Mouse (Mus musculus) layer of hippocampus, postnatal 10 days (tissue): ENCODE measurements around the gene 4930415O20Rik. TPM values are rescaled to one million over a fixed set of nuclear protein-coding genes. Genes with fewer than 3 reads are reported as not detected.
"Not testable (repeated sequence)": the region's sequence is repeated elsewhere in the genome, so short reads cannot be mapped to it uniquely, and the experiment has no call there.

Source experiments
- DNase-seq, 2 experiments: peaks; one replicate each; pipeline ENCODE4 v3.0.0; 2021; ENCODE audit warnings: low spot score in 2 of 2
- total RNA-seq, 2 experiments: library from RNA; stranded (reverse); gene quantifications; 2 replicates each; pipeline ENCODE4 v1.2.3; 2021

The 4930415O20Rik gene
- total RNA-seq, 2 experiments from 2014 or later = not detected

DNA sequence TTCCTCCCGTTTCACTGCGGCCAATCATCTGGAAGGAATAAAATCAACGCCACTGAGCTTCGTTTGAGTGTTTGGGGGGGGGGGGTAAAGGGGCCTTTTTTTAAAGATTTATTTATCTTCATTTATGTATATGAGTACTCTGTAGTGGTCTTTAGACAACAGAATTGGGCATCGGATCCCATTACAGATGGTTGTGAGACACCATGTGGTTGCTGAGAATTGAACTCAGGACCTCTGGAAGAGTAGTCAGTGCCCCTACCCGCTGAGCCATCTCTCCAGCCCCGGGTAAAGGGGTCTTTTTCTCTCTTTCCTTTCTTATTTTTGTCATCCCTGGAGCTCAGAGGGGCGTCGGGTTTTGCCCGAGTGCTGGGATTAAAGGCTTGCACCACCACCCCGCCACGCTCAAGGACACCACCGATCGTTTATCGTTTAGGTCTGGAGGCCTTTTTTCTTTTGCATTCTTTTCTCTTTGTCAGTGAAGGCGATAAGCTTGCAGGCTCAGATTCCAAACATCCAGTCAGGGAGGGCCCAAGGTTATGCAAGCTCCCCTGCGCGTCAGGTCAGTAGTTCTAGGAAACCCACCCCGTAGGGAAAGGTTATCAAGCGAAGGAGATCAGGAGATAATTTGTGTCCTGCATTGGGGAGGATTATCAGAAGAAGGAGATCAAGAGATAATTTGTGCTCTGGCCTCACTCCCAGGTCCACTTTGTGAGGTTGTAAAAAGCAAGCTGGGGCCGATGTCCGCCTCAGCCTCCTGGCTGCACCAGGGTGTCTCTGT, 2.4 kb upstream of the 4930415O20Rik start:
- peak in 1 of 2 experiments; percentile 25 for DNase-seq

DNA sequence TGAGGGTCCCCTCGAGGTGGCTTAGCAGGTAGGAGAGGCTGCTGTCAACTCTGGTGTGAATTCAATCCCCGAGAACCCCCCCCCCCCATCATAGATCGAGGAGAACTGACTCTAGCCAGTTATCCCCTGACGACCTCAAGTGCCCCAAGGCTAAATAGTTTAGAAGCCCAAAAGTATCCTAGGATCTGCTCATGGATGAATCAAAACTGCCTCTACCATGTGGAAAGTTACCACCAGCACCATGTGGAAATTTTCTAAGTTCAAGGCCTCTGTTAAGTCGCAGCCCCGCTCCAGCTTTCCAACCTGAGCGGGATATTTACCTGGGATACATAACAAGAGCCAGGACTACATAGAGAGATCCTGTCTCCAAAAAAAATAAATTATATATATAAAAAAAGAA, 1.6 kb upstream of the 4930415O20Rik start:
- no peak for DNase-seq

GRCm38 (mm10) chr15:98569795-98570365, 924 bp upstream of the 4930415O20Rik start:
- DNase-seq = no peak

DNA sequence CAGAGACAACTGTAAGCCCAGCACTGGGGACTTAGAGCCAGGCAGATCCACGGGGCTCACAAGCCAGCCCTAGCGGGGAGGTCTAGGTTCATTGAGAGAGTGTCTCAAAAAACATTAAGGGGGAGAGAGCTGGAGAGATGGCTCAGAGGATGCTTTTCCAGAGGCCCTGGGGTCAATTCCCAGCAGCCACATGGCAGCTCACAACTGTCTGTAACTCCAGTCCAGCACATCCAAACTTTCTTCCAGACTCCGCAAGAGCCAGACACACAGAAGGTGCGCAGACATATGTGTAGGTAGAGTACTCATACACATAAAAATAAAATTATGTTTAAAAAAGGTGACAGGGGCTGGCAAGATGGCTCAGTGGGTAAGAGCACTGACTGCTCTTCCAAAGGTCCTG, 2.5 kb downstream of the 4930415O20Rik start:
- no peak for DNase-seq

DNA sequence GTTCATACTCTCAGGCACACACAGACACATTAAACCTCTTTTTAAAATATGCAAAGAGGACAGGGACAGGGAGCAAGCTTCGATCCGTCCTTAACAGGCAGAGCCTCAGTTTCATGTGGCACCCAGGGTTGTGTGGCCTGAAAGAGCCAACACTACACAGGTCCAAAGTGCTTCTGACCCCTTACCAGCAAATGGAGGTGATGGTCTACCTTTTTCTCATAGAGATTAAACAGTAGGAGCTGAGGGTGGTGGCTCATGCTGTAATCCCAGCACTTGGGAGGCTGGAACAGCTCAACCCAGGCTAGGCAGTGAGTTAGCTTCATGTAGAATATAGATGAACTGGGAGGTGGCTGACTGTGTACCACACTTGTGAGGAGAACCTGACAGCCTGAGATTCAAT, 8.5 kb downstream of the 4930415O20Rik start:
- DNase-seq = no peak

- peak; percentile 80 to 84 for DNase-seq
Measured at GRCm38 (mm10) chr15:98579795-98580464, 9.1 kb downstream of the 4930415O20Rik start.

GRCm38 (mm10) chr15:98582410-98582809, 11.6 kb downstream of the 4930415O20Rik start:
- DNase-seq = peak in 1 of 2 experiments; percentile 17

DNA sequence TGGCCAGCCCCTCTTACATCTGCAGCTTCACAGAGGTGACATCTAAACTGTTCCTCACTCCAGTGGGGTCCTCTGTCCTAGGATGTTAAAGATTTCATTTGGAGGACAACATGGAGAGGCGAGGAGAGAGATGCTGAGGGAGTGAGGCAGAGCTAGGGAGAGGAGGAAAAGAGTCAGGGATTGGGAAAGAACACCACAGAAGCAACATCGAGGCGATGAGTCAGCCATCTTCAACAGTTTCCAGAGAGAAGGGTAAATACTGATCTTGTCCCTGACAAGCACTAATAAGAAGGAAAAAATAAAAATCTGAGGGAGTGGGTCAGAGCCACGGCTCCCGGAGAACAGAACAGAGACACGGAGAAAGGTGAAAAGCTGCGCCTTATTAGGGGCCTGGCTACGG, 12.2 kb downstream of the 4930415O20Rik start:
- DNase-seq = no peak

- peak in 1 of 2 experiments; percentile 9 for DNase-seq
Measured at GRCm38 (mm10) chr15:98585421-98585820, 14.6 kb downstream of the 4930415O20Rik start.

GRCm38 (mm10) chr15:98586141-98586540, 15.3 kb downstream of the 4930415O20Rik start:
- not testable (repeated sequence) for DNase-seq

DNA sequence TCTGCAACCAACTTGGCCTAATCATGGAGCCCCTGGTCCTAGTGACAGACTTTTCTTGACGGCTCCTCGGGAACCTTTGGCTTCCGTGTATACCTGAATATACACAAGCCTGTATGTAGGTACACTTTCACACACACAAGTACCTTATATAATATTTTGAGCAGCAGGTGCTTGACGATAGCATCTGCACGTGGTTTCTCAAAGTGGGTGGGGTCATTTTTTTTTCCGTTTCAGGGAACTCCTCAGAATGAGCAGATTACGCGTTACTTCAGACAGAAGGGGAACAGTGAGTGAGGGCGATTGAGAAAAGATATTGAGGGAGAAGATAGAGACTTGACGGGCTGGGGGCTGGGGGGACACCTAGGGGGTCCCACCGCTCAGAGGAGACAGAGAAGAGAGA, 16.9 kb downstream of the 4930415O20Rik start:
- DNase-seq = no peak

DNA sequence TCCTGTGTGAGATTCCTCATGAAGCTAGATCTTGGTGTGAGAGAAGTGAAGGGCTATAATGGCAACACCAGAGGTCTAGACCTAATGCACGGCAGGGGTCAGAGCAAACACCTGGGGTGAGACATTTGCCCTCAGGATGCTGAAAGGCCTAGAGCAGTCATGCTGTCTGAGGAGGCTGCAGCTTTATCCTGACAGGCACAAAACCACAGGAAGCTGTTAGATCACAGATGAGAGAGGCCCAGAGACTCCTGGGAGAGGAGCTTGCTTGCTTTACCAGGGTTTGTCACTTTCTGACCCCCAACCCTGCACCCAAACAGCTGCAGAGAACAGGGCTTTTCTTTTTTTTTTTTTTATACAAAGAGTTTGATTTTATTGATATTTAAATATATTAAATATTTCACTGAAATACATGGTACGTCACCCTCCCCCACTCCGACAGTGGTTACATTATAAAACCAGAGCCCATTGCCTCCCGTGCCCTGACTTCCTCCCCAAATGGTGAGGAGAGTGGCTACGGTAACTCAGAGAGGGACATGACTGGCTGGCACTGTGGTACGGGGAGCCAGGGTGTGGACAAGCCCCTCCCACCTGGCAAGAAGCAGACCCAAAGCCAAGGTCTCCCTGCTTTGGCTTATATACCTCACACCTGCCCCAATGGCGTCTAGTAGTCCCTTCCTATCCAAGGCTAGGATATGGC, 19.0 kb downstream of the 4930415O20Rik start:
- DNase-seq = no peak

- DNase-seq = no peak
Measured at GRCm38 (mm10) chr15:98591396-98591795, 20.6 kb downstream of the 4930415O20Rik start.

- DNase-seq = no peak
Measured at GRCm38 (mm10) chr15:98594193-98594592, 23.4 kb downstream of the 4930415O20Rik start.

DNA sequence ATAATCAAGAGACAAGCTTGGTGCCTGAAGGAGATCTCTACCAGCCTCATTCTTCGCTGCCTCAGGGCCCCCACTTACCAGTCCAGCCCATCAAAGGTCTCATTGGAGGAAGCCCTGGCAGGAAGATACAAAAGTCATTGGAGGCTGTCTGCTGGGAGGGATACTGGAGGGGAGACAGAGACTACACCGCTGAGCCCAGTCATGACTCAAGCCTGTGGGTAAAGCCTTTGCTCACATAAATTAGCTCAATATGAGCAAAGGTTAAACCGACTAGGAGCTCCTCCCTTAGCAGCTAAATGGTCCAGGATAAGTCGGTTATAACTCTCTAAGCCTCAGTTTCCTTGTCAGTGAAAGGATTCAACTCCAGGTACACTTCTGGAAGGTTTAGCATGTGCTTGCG, 24.2 kb downstream of the 4930415O20Rik start:
- DNase-seq = no peak

DNA sequence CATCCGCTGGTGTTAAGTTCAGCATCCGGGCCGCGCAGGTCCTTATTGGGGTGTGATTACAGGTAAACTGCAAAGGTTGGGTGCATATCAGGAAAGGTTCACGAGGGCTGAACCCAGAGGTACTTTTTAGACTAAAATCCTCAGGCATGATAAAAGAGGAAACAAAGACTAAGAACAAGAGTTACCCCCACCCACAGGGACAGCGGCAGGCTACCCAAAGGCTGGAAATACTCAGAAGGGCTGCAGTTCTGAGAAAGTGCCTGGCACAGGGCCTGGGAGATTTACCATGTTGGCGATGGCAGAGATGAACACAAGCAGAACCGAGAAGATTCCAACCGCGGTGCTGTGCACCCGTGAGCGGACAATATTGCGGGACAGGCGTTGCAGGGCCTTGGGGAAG, 25.8 kb downstream of the 4930415O20Rik start:
- DNase-seq = no peak

DNA sequence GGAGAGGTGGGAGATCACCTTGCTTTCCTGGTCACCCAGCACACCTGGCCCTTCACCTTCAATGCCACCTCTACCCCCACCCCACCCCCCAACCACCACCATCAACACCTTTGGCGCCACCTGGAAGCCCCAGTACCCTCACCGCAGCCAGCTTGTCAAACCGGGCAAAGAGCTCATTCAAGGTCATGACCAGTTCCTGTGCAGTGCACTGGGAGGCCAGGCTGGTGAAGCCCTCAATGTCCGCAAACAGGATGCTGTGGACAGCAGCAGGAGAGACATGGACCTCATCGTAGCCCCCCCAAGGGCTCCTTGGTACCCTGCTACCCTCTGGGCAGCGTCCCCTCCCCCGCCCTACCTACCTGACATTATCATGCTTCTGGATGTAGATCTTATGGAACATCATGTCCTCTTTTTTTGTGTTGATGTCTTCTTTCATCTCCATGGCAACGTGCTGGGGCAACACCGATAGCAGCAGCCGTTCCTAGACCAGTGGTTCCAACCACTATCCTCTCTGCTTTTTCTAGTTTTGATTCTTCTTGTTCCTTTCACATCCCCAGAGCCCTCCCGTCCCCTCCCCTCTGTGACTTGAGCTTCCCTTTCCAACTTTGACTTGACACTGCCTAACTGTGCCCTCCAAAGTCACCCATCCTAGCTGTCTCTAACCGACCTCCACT, 29.4 kb downstream of the 4930415O20Rik start:
- no peak for DNase-seq

GRCm38 (mm10) chr15:98601832-98602190, 31.0 kb downstream of the 4930415O20Rik start:
- DNase-seq = no peak

GRCm38 (mm10) chr15:98602191-98602881, 31.5 kb downstream of the 4930415O20Rik start:
- no peak for DNase-seq

- no peak for DNase-seq
Measured at GRCm38 (mm10) chr15:98602921-98603458, 32.2 kb downstream of the 4930415O20Rik start.
